Mouse (Mus musculus): Measurements from ENCODE around the gene Abcc9. TPM values are rescaled to one million over a fixed set of nuclear protein-coding genes. Genes with fewer than 3 reads are reported as not detected.

The Abcc9 gene
- polyA plus RNA-seq, 1 experiment from 2014 or later = 1.5 TPM

DNA sequence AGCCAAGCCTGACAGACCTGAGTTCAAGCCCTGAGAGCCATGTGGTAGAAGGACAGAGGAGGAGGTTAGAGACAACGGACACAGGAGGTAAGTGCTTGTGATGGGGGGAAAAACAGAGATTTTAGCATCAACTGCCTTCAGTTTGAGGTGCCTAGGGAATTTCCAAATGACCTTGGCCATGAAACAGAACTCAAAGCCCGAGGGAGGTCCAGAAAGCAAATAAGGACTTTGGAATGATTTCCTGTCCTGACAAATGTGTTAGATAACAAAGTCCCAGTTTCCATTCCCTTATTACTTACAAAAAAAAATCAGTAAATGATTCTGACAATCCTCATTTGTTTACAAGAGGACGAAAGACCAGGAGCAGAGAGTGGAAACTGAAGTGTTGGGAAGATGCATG, 52.8 kb downstream of the Abcc9 start:
- WGBS = 82% methylated on average over 3 of the region's 3 CpGs
- Histone ChIP-seq H3K36me3 (replicated peaks) (no peaks in the 10 kb centered on the region), H3K27ac (replicated peaks) (no peak overlapping the region), H3K9me3 (no peaks in the 10 kb centered on the region), H3K4me1 (peaks cover 4% of the 10 kb centered on the region; the same call in 1 of the 2 replicates), H3K27me3 (replicated peaks; ENCODE audit: low read depth, poor library complexity, severe bottlenecking) (no peaks in the 10 kb centered on the region), H3K4me3 (no peak overlapping the region)
- DNase-seq (ENCODE audit: low spot score) = no peak

DNA sequence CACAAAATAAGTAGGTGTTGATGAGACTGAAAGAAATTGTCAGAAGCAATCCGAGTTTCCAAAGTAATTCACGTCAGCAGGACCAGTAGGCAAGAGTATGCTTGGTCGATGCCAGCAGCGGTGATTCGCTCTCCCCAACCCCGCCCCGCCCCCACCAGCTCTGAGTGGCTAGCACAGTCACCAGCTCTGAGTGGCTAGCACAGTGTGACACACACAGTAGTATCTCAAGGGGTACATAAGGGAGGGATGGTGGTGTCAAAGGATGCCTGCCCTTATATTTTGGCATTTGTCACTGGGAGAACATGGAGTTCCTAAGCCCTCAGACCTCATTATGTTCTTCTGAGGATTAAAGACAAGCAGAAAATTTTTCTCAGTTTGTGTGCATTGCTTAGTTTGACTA, 56.6 kb downstream of the Abcc9 start:
- Histone ChIP-seq H3K27ac (replicated peaks) (no peak overlapping the region), H3K9me3 (no peaks in the 10 kb centered on the region), H3K36me3 (replicated peaks) (no peaks in the 10 kb centered on the region), H3K4me1 (no peaks in the 10 kb centered on the region), H3K27me3 (replicated peaks; ENCODE audit: low read depth, poor library complexity, severe bottlenecking) (no peaks in the 10 kb centered on the region), H3K4me3 (no peak overlapping the region)
- WGBS = 73% methylated on average over 7 of the region's 7 CpGs
- DNase-seq (ENCODE audit: low spot score) = no peak

DNA sequence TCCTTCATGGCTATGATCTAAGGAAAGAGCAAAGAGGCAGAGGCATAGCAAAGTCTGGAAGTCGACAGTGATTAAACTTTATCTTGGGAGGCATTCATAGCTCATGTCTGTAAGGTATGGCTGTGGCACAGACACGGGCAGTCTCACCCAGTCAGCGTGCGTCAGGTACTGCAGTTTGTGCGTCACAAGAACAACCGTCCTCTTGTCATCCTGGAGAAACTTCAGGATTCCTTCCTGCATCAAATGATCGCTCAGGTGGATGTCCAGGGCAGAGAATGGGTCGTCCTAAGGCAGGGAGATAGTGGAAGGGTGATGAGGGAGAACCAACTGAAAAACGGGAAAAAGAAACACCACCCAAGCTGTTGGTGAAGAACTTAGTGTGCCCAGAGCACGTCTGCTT, 62.8 kb downstream of the Abcc9 start:
- DNase-seq (ENCODE audit: low spot score) = no peak
- no peaks in the 10 kb centered on the region for H3K27me3 ChIP-seq (replicated peaks; ENCODE audit: low read depth, poor library complexity, severe bottlenecking)
- peaks cover 14% of the 10 kb centered on the region for H3K4me1 ChIP-seq
- WGBS = 85% methylated on average over 10 of the region's 10 CpGs
- no peak overlapping the region for H3K27ac ChIP-seq (replicated peaks)
- no peak overlapping the region for H3K4me3 ChIP-seq
- H3K9me3 ChIP-seq = no peaks in the 10 kb centered on the region
- no peaks in the 10 kb centered on the region for H3K36me3 ChIP-seq (replicated peaks)

DNA sequence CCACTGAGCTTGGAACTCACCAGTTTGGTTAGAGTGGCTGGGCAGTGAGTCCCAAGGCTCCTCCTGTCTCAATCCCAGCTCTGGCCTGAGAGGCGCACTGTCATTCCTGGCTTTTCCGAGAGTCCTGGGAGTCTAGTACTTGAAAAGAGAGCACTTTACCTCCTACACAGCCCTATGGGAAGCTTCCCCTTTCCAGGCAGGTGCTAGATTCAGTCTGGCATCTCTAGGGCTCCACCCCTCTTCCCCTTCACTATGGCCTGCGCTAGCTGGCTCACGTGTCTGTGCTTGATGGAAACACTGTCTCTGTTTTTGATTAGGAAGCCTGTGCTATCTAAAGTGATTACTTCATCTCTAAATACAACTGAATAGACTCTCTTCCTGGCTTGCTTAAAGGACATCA, 66.5 kb downstream of the Abcc9 start:
- DNase-seq (ENCODE audit: low spot score) = no peak
- Histone ChIP-seq H3K4me3 (no peak overlapping the region), H3K4me1 (peaks cover 15% of the 10 kb centered on the region), H3K9me3 (no peaks in the 10 kb centered on the region), H3K36me3 (replicated peaks) (no peaks in the 10 kb centered on the region), H3K27me3 (replicated peaks; ENCODE audit: low read depth, poor library complexity, severe bottlenecking) (no peaks in the 10 kb centered on the region), H3K27ac (replicated peaks) (no peak overlapping the region)
- 59% methylated on average over 4 of the region's 4 CpGs for WGBS

DNA sequence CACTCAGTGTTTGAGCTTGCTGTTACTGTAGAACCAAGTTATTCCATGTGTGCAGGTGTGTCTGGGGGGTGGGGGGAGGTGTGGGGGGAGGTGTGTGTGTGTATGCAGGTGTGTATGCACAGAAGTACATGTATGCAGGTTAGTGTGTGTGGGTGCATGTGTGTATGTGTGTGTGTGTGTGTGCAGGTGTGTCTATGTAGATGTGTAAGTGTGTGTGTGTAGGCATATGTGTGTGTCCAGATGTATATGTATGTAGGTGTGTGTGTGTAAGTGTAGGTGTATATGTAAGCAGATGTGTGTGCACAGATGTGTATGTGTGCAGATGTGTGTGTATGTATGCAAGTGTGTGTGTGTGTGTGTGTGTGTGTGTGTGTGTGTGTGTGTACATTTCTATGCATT, 66.9 kb downstream of the Abcc9 start:
- Histone ChIP-seq H3K27ac (replicated peaks) (0 out of 2 replicates have a peak overlapping the region, but pooled peaks have one; percentile 15), H3K4me1 (peaks cover 15% of the 10 kb centered on the region), H3K36me3 (replicated peaks) (no peaks in the 10 kb centered on the region), H3K27me3 (replicated peaks; ENCODE audit: low read depth, poor library complexity, severe bottlenecking) (no peaks in the 10 kb centered on the region), H3K4me3 (no peak overlapping the region), H3K9me3 (no peaks in the 10 kb centered on the region)
- DNase-seq (ENCODE audit: low spot score) = no peak

DNA sequence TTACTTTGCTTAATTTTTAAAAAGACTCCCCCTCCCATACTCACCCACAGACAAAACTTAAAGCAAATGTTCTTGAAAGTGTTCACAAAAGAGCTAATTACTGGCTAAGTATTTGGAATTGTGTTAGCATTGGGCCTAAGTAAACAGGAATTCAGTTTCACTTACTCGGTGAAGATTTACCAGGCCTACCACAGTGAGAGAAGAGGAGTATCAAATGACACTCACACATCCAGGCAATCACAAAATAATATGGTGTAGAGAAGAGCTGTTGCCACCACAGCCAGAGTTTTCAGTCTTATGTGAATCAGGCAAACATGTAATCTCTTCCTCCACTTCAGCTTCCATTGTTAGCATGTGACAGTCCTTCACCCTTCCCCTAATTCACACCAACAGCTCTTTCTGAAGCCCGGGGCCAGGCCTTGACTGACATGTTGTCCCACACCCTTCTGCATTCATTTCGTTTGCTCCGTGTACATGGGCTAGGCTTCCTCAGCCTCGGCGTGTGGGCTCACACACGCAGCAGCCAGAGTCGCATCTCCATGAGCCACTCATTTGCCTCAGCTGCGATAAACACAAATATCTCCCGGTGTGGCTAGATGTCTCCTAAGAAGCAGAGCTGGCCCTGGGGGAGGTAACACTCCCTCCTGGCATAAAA, 67.5 kb downstream of the Abcc9 start:
- no peaks in the 10 kb centered on the region for H3K9me3 ChIP-seq
- H3K27me3 ChIP-seq (replicated peaks; ENCODE audit: low read depth, poor library complexity, severe bottlenecking) = no peaks in the 10 kb centered on the region
- 64% methylated on average over 10 of the region's 10 CpGs for WGBS
- H3K4me1 ChIP-seq = peaks cover 15% of the 10 kb centered on the region
- no peaks in the 10 kb centered on the region for H3K36me3 ChIP-seq (replicated peaks)
- no peak for DNase-seq (ENCODE audit: low spot score)
- H3K4me3 ChIP-seq = no peak overlapping the region
- 0 out of 2 replicates have a peak overlapping the region, but pooled peaks have one; percentile 15 for H3K27ac ChIP-seq (replicated peaks)

DNA sequence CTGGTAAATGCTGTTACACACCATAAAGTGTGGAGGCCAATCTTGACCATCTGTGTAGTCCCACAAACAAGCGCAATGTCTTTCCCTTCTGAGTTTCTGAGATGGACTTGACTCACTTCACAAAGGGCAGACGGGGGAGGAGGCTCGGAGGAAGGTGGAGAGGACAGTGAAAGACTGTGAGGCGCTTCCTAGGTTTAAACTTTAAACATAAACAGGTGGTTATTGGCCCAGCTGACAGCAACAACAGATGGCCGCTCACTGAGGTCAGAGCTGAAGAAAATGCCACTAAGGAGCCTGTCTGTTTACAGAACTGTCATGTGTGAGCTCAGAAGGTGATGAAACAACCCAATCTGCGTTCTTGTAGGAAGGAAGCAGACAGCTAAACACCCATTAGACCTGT, 78.8 kb downstream of the Abcc9 start:
- 66% methylated on average over 6 of the region's 6 CpGs for WGBS
- no peak overlapping the region for H3K4me3 ChIP-seq

DNA sequence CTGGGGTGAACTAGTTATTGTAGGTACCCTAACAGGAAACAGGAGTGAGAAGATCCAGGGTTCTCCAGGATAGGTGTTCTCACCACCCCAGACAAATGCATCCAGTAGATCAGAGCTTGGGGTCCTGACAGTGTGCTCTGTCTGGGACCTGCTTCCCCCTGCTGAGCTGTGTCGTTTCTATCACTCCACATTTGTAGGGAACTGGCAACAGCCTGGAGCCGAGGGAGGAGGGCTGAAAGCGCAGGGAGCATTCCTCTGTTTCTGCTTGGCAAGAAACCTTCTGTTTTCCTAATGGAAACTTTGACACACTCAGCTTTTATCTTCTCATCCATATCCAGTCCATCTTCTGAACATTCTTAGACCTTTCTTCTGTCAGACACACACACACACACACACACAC, 85.5 kb downstream of the Abcc9 start:
- Histone ChIP-seq H3K4me3 (no peak overlapping the region), H3K27me3 (replicated peaks; ENCODE audit: low read depth, poor library complexity, severe bottlenecking) (no peaks in the 10 kb centered on the region), H3K36me3 (replicated peaks) (no peaks in the 10 kb centered on the region), H3K27ac (replicated peaks) (no peak overlapping the region), H3K9me3 (no peaks in the 10 kb centered on the region), H3K4me1 (no peaks in the 10 kb centered on the region)
- DNase-seq (ENCODE audit: low spot score) = no peak
- WGBS = 38% methylated on average over 3 of the region's 3 CpGs

More for the DNA sequence above, 78.8 kb downstream of the Abcc9 start:
- Histone ChIP-seq H3K36me3 (replicated peaks) (no peaks in the 10 kb centered on the region), H3K27me3 (replicated peaks; ENCODE audit: low read depth, poor library complexity, severe bottlenecking) (no peaks in the 10 kb centered on the region), H3K9me3 (no peaks in the 10 kb centered on the region), H3K4me1 (no peaks in the 10 kb centered on the region), H3K27ac (replicated peaks) (no peak overlapping the region)
- no peak for DNase-seq (ENCODE audit: low spot score)

DNA sequence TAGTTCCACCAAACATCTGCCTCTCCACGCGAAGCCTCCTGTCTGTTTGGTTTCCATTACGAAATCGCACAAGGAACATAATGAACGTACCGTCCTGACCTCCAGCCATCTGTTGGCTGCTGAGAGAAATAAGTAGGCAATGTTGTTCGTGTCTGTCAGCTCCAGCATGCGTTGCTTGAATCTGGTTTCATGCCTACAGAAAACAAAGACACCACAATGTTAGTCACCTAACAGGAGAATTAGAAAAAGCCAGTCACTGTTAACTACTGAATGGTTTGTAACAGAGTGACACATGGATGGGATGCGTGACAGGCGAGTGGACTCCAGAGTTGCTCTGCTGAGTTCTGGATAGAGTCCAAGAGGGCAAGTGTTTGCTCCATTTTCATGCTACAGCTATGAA, 87.8 kb downstream of the Abcc9 start:
- 86% methylated on average over 10 of the region's 10 CpGs for WGBS
- Histone ChIP-seq H3K27me3 (replicated peaks; ENCODE audit: low read depth, poor library complexity, severe bottlenecking) (no peaks in the 10 kb centered on the region), H3K27ac (replicated peaks) (no peak overlapping the region), H3K4me1 (peaks cover 17% of the 10 kb centered on the region), H3K9me3 (no peaks in the 10 kb centered on the region), H3K4me3 (no peak overlapping the region), H3K36me3 (replicated peaks) (no peaks in the 10 kb centered on the region)
- DNase-seq (ENCODE audit: low spot score) = no peak

DNA sequence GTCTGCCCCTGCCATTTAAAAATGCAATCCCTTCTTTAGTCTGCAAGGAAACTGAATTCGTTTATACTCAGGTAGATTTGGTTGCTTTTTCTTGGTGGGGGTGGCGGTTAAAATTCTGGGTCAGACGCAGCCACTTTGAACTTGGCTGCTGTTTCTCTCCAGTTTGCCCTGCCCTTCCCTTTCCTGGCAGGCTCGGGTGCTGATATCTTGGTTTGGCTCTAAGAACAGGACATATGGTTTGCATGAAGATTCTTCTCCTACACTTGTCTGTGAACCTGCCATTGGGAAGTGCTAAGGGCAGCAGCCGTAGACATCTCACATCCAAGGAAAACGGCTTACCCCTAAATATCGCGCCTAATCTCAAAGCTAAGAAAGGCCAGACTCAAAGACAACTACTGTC, 89.7 kb downstream of the Abcc9 start:
- WGBS = 84% methylated on average over 8 of the region's 8 CpGs
- peaks cover 23% of the 10 kb centered on the region for H3K4me1 ChIP-seq
- H3K27ac ChIP-seq (replicated peaks) = no peak overlapping the region
- DNase-seq (ENCODE audit: low spot score) = no peak
- H3K27me3 ChIP-seq (replicated peaks; ENCODE audit: low read depth, poor library complexity, severe bottlenecking) = no peaks in the 10 kb centered on the region
- H3K4me3 ChIP-seq = no peak overlapping the region
- no peaks in the 10 kb centered on the region for H3K9me3 ChIP-seq
- H3K36me3 ChIP-seq (replicated peaks) = no peaks in the 10 kb centered on the region

DNA sequence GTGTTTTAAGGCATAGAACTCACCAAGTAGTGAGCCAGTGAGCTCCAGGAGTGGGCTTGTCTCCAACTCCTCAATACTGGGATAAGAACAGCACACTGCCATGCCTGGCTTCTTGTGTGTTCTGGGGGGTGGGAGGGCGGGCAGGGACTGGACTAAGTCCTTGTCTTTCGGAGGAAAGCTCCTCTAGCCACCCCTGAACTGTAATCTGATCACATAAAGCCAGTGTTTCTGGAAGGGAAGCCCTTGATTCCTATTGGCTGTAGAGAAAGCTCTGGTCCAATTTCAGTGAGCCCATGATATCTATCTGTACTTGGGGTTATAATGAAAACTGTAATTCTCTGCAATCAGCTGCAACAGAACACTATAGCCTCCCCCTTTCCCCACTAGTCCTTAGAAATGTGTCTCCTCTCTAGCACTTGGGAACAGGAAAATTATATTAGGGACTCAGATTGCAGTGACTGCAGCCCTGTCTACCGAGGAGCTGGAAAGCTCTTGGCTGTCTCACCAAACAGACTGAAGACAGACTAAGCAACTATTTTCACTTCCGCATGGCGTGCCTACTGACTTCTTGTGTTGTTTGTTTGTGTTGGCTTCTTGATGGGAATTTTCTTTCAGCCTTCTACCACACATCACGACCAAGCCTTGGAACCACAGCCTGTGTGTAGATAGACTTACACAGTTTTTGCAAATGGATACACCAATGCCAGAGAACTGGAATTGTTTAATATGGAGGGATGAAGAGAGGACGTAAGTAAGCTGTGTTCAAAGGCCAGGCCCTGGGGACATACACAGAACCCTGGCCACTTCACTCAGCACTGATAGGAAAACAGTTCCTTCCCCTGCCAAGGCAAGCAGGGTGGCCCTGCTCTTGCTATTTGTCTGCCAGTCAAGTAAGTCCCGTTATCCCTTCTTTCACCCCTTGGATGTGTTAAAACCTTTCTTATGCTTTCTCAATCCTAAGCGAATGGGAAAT, 92.4 kb downstream of the Abcc9 start:
- Histone ChIP-seq H3K9me3 (no peaks in the 10 kb centered on the region), H3K27me3 (replicated peaks; ENCODE audit: low read depth, poor library complexity, severe bottlenecking) (no peaks in the 10 kb centered on the region), H3K36me3 (replicated peaks) (no peaks in the 10 kb centered on the region), H3K4me1 (peaks cover 27% of the 10 kb centered on the region), H3K4me3 (no peak overlapping the region), H3K27ac (replicated peaks) (peak overlapping the region; percentile 35; the same call in 1 of the 2 replicates)
- peak; percentile 20 for DNase-seq (ENCODE audit: low spot score)
- WGBS = 58% methylated on average over 9 of the region's 9 CpGs

DNA sequence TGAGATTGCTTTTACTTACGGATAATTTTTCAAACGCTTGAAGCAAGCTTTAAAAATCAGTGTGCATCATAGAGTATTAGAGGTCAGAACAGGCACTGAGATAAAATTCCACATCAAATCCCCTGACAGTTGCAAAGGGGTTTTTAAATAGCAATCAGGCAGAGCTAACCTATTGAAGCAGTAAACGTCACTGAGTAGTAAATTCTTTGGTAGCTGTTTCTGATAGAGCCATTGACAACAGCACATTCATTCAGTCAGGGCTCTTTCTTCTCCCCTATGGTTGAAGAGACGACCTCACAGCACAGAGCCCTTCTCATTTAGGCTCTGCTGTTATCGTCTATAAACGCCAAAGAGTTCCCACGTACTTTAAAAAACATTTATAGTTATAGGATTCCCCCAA, 95.0 kb downstream of the Abcc9 start:
- Histone ChIP-seq H3K36me3 (replicated peaks) (no peaks in the 10 kb centered on the region), H3K27me3 (replicated peaks; ENCODE audit: low read depth, poor library complexity, severe bottlenecking) (no peaks in the 10 kb centered on the region), H3K9me3 (no peaks in the 10 kb centered on the region), H3K4me1 (peaks cover 35% of the 10 kb centered on the region), H3K27ac (replicated peaks) (no peak overlapping the region), H3K4me3 (no peak overlapping the region)
- no peak for DNase-seq (ENCODE audit: low spot score)
- WGBS = 68% methylated on average over 7 of the region's 7 CpGs

DNA sequence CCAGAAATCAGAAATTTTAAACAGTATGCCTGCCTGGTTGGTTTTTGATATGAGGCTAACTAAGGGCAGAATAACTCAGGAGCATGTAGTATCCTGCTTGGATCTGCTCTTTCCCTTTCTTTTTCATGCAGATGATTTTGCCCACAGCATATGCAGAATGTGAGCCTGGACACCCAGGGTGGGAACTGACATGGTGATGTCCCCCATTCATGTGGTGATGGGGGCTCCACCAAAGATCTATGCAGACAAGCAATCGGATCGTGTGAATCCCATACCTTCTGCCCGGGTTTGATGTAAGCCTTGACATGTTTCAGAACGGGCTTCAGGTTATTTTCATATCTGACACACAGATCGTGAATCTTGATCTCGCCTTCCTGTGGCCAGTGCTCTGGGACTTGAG, 99.3 kb downstream of the Abcc9 start:
- Histone ChIP-seq H3K27me3 (replicated peaks; ENCODE audit: low read depth, poor library complexity, severe bottlenecking) (no peaks in the 10 kb centered on the region), H3K4me3 (no peak overlapping the region), H3K4me1 (peaks cover 13% of the 10 kb centered on the region), H3K36me3 (replicated peaks) (no peaks in the 10 kb centered on the region), H3K27ac (replicated peaks) (no peak overlapping the region), H3K9me3 (no peaks in the 10 kb centered on the region)
- DNase-seq (ENCODE audit: low spot score) = no peak
- WGBS = 72% methylated on average over 6 of the region's 6 CpGs
